Mouse (Mus musculus): ENCODE data around the gene Cdkl1. TPM values are rescaled to one million over a fixed set of nuclear protein-coding genes. Genes with fewer than 3 reads are reported as not detected.
A peak's percentile ranks its signal among the peaks of the same experiment; 100 is the strongest.

Gene Cdkl1
- total and polyA plus RNA-seq, 3 experiments, result 0.08 to 0.32 TPM; not detected in 1

DNA sequence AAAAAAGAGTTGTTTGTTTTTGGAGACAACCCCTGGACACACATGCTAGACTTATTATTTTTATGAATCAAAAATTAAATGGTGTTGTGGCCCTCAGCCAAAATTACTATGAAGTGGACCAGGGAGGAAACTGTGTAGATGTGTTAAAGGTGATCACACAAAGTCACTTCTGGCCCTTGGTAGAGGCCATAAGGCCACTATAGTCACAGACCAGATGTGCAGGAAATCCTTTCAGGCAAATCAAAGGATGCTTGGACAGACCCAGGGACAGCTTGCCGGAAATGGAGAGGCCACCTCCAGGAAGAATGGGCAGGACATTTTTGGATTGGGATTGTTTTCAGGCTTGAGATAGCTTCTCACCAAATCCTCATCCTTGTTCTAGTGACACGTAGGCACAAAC, 29.5 kb downstream of the Cdkl1 start:
- no peak for DNase-seq (ENCODE audit: low read depth, low spot score)
- H3K9ac ChIP-seq (ENCODE audit: control insufficient read depth, low read depth, low read length, poor library complexity, severe bottlenecking), result no peak overlapping the region
- H3K4me1 ChIP-seq (ENCODE audit: control insufficient read depth in 1 of 2, insufficient read depth in 2 of 2, low read length in 2 of 2), result peaks cover 7 to 26% of the 10 kb centered on the region in 2 experiments
- H3K27me3 ChIP-seq (ENCODE audit: control insufficient read depth in 1 of 2, insufficient read depth in 2 of 2, low read length in 2 of 2), result no peaks in the 10 kb centered on the region
- H3K9me3 ChIP-seq (replicated peaks; ENCODE audit: insufficient read depth, low read length), result no peaks in the 10 kb centered on the region
- no peak overlapping the region for H3K27ac ChIP-seq (ENCODE audit: control insufficient read depth, low read depth, low read length)
- H3K36me3 ChIP-seq (ENCODE audit: control insufficient read depth in 1 of 2, insufficient read depth in 2 of 2, low read length in 2 of 2), result peaks cover 0 to 16% of the 10 kb centered on the region in 2 experiments; a peak in 2 of 4 replicates
- no peaks in the 10 kb centered on the region; the same call in 1 of the 2 replicates for H3K79me2 ChIP-seq (ENCODE audit: control insufficient read depth, insufficient read depth, low read length, poor library complexity)
- no peak overlapping the region for H3K4me3 ChIP-seq (ENCODE audit: control insufficient read depth in 1 of 2, insufficient read depth in 1 of 2, low read depth in 2 of 2, low read length in 2 of 2)
- no peak for TF ChIP-seq TAL1 (IDR thresholded peaks at IDR 0.05; ENCODE audit: low read length)

GRCm38 (mm10) chr12:69760743-69761406, 30.2 kb downstream of the Cdkl1 start:
- no peaks in the 10 kb centered on the region for H3K27me3 ChIP-seq (ENCODE audit: control insufficient read depth in 1 of 2, insufficient read depth in 2 of 2, low read length in 2 of 2)
- TF ChIP-seq USF2 (IDR thresholded peaks at IDR 0.05; ENCODE audit: borderline replicate concordance in 1 of 2, insufficient read depth in 1 of 2, low read depth in 1 of 2, low read length in 2 of 2) (no peak), ETS1 (IDR thresholded peaks at IDR 0.05; ENCODE audit: low read depth, low read length) (no peak), UBTF (IDR thresholded peaks at IDR 0.05; ENCODE audit: borderline replicate concordance, insufficient read depth, low read depth, low read length) (no peak), NELFE (IDR thresholded peaks at IDR 0.05; ENCODE audit: low read depth, low read length) (no peak), MYC (IDR thresholded peaks at IDR 0.05; ENCODE audit: low read depth, low read length) (no peak), MAZ (IDR thresholded peaks at IDR 0.05; ENCODE audit: low read depth, low read length) (no peak), JUND (IDR thresholded peaks at IDR 0.05; ENCODE audit: low read depth, low read length) (no peak), TBP (IDR thresholded peaks at IDR 0.05; ENCODE audit: low read depth, low read length) (no peak), CHD2 (IDR thresholded peaks at IDR 0.05; ENCODE audit: low read length) (no peak), POLR2A (IDR thresholded peaks at IDR 0.05; ENCODE audit: control insufficient read depth in 1 of 2, insufficient read depth in 1 of 2, low read depth in 1 of 2, low read length in 2 of 2, poor library complexity in 1 of 2) (no peak)
- no peaks in the 10 kb centered on the region; the same call in 1 of the 2 replicates for H3K79me2 ChIP-seq (ENCODE audit: control insufficient read depth, insufficient read depth, low read length, poor library complexity)
- no peak overlapping the region for H3K27ac ChIP-seq (ENCODE audit: control insufficient read depth, low read depth, low read length)
- H3K4me1 ChIP-seq (ENCODE audit: control insufficient read depth in 1 of 2, insufficient read depth in 2 of 2, low read length in 2 of 2), result peaks cover 7 to 22% of the 10 kb centered on the region in 2 experiments
- H3K9me3 ChIP-seq (replicated peaks; ENCODE audit: insufficient read depth, low read length), result no peaks in the 10 kb centered on the region
- H3K4me3 ChIP-seq (ENCODE audit: control insufficient read depth in 1 of 2, insufficient read depth in 1 of 2, low read depth in 2 of 2, low read length in 2 of 2), result no peak overlapping the region
- DNase-seq (ENCODE audit: low read depth, low spot score), result no peak
- H3K9ac ChIP-seq (ENCODE audit: control insufficient read depth, low read depth, low read length, poor library complexity, severe bottlenecking), result no peak overlapping the region
- H3K36me3 ChIP-seq (ENCODE audit: control insufficient read depth in 1 of 2, insufficient read depth in 2 of 2, low read length in 2 of 2), result peaks cover 0 to 17% of the 10 kb centered on the region in 2 experiments; a peak in 2 of 4 replicates

GRCm38 (mm10) chr12:69760014-69760413, 31.1 kb downstream of the Cdkl1 start:
- H3K27ac ChIP-seq (ENCODE audit: control insufficient read depth, low read depth, low read length), result peak overlapping the region; percentile 28
- H3K9me3 ChIP-seq (replicated peaks; ENCODE audit: insufficient read depth, low read length), result no peaks in the 10 kb centered on the region
- no peaks in the 10 kb centered on the region for H3K27me3 ChIP-seq (ENCODE audit: control insufficient read depth in 1 of 2, insufficient read depth in 2 of 2, low read length in 2 of 2)
- H3K4me3 ChIP-seq (ENCODE audit: control insufficient read depth in 1 of 2, insufficient read depth in 1 of 2, low read depth in 2 of 2, low read length in 2 of 2), result no peak overlapping the region
- peak; percentile 25 for DNase-seq (ENCODE audit: low read depth, low spot score)
- TF ChIP-seq UBTF (IDR thresholded peaks at IDR 0.05; ENCODE audit: borderline replicate concordance, insufficient read depth, low read depth, low read length) (no peak), TAL1 (IDR thresholded peaks at IDR 0.05; ENCODE audit: low read length) (no peak), EP300 (IDR thresholded peaks at IDR 0.05; ENCODE audit: low read depth in 1 of 2, low read length in 2 of 2) (no peak), POLR2AphosphoS2 (IDR thresholded peaks at IDR 0.05; ENCODE audit: low read length) (no peak), MXI1 (IDR thresholded peaks at IDR 0.05; ENCODE audit: low read depth, low read length) (no peak), GATA1 (IDR thresholded peaks at IDR 0.05; ENCODE audit: low read depth, low read length) (no peak), ZKSCAN1 (IDR thresholded peaks at IDR 0.05; ENCODE audit: low read depth, low read length) (no peak), RAD21 (IDR thresholded peaks at IDR 0.05; ENCODE audit: low read depth, low read length) (no peak), GABPA (IDR thresholded peaks at IDR 0.05; ENCODE audit: low read depth, low read length) (no peak), BHLHE40 (IDR thresholded peaks at IDR 0.05; ENCODE audit: borderline replicate concordance, low read depth, low read length) (no peak), POLR2AphosphoS5 (IDR thresholded peaks at IDR 0.05; ENCODE audit: borderline replicate concordance, low read depth, low read length) (no peak), ZNF384 (IDR thresholded peaks at IDR 0.05; ENCODE audit: low read depth, low read length) (no peak), ZC3H11A (IDR thresholded peaks at IDR 0.05; ENCODE audit: low read depth, low read length) (no peak), TCF12 (IDR thresholded peaks at IDR 0.05; ENCODE audit: low read depth, low read length) (no peak), MAX (IDR thresholded peaks at IDR 0.05; ENCODE audit: low read length) (no peak)
- no peaks in the 10 kb centered on the region; the same call in 1 of the 2 replicates for H3K79me2 ChIP-seq (ENCODE audit: control insufficient read depth, insufficient read depth, low read length, poor library complexity)
- peaks cover 7 to 20% of the 10 kb centered on the region in 2 experiments for H3K4me1 ChIP-seq (ENCODE audit: control insufficient read depth in 1 of 2, insufficient read depth in 2 of 2, low read length in 2 of 2)
- 0 out of 2 replicates have a peak overlapping the region, but pooled peaks have one; percentile 3 for H3K9ac ChIP-seq (ENCODE audit: control insufficient read depth, low read depth, low read length, poor library complexity, severe bottlenecking)
- H3K36me3 ChIP-seq (ENCODE audit: control insufficient read depth in 1 of 2, insufficient read depth in 2 of 2, low read length in 2 of 2), result peaks cover 0 to 17% of the 10 kb centered on the region in 2 experiments; a peak in 2 of 4 replicates
